Mouse (Mus musculus): ENCODE measurements around the gene Lsm3.

Gene Lsm3

DNA sequence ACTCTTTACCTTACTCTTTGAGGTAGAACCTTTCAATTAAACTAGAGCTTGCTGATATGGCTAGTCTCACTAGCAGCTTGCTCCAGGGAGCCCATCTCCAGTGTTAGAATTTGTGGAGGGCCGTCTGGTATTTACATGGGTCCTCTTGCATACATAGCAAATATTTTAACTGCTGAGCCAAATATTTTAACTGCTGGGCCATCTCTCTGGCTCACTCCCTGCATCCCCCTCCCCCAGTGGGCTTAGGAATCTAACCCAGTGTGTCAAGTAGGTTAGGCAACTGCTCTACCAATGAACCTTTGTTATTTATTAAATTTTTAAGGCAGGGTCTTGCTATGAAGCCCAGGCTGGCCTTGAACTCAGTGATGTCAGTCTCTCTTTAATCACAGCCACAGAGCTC is 42.8 kb downstream of the Lsm3 start:
- in situ Hi-C loops (cut with MboI, MseI): no loop called here

- in situ Hi-C loops (cut with MboI, MseI): no loop called here
These were observed 43.6 kb downstream of the Lsm3 start for GRCm38 (mm10) chr6:91559371-91559770.

- in situ Hi-C loops (cut with MboI, MseI): no loop called here
These were observed 44.5 kb downstream of the Lsm3 start for GRCm38 (mm10) chr6:91560186-91560585.

DNA sequence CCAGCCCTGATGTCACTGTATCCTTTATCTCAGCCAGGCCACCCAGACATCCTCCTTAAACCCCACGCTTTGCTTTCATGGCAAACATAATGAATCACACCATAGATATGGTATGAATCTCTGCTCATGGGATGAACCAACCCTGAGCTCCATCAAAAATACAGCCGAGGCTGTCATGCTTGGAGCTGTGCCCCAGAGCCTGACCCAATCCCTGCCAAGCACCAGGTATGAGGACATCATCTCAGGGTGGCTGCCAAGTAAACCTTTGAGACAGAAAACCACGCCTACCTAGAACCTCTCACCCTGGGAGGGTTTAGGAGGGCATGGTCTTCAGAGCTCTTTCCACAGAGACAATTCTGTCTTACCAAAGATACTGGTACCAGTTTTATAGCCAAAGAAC is 47.3 kb downstream of the Lsm3 start:
- in situ Hi-C loops (cut with MboI, MseI): no loop called here

- in situ Hi-C loops (cut with MboI, MseI): no loop called here
These were observed 50.7 kb downstream of the Lsm3 start for GRCm38 (mm10) chr6:91566407-91566806.

All from T-helper 1 cell (primary cell).